Mouse (Mus musculus): ENCODE data around the gene Gm20821. TPM values are rescaled to one million over a fixed set of nuclear protein-coding genes. Genes with fewer than 3 reads are reported as not detected.
"Not testable (repeated sequence)": the region's sequence is repeated elsewhere in the genome, so short reads cannot be mapped to it uniquely, and the experiment has no call there.

Gene Gm20821
- polyA plus RNA-seq (2015; fragmentation: Nextera tagmentation; extraction: Ambion mirVana), result not detected in 2 replicates

DNA sequence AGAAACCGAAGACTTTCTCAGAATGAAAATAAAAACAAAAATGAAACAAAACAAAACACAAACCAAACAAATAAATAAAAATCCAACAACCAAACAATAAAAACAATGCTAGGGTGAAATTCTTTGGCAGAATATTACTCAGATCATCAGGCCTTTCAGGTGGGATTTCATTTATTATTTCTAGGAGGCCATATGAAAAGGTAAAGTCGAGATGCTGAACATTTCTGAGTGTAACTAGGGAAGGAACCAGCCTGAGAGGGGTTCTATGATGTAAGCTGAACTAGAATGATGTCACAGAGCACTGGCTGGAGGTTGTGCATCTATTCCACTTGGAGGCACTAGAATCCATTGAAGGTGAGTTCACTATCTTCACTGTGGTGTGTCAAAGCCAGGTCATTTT is at the start of gene Gm20821:
Gene Gm20821, plus strand, starts transcription at position 301 of the 400 bp plus-strand sequence.
- not testable (repeated sequence) for H3K27ac ChIP-seq; H3K4me3 ChIP-seq; H3K9me3 ChIP-seq (replicated peaks); H3K27me3 ChIP-seq; H3K36me3 ChIP-seq (ENCODE audit: poor library complexity, severe bottlenecking); H3K4me1 ChIP-seq; H3K4me2 ChIP-seq; H3K9ac ChIP-seq; ATAC-seq
- WGBS, result 57% methylated on average over 2 of the region's 2 CpGs

Data from forebrain, embryonic 13.5 days (tissue).